Mouse (Mus musculus) hindbrain, embryonic 14.5 days (tissue): ENCODE measurements around the gene Eme1. TPM values are rescaled to one million over a fixed set of nuclear protein-coding genes. Genes with fewer than 3 reads are reported as not detected.

ENCODE experiments used
- ATAC-seq: fragments of 200-750 bp; cut with Nextera tagmentation; 2 replicates; pipeline ENCODE4 v1.8.0; 2017; ENCODE audit warnings: moderate number of reproducible peaks, mild to moderate bottlenecking, moderate TSS enrichment, moderate library complexity; ENCODE audit not compliant: low FRiP score
- DNase-seq: peaks from one replicate; pipeline ENCODE4 v3.0.0-alpha.2; 2015; ENCODE audit warnings: low spot score
- H3K27ac ChIP-seq: fragments of 300-500 bp; sonication (generic); 2 replicates; pipeline ENCODE4 v1.5.1; 2014; ENCODE audit warnings: mild to moderate bottlenecking, moderate library complexity
- H3K27me3 ChIP-seq: fragments of 300-500 bp; sonication (generic); 2 replicates; pipeline ENCODE4 v1.6.1; 2014; ENCODE audit warnings: mild to moderate bottlenecking, low read length, mixed read lengths; ENCODE audit not compliant: control insufficient read depth, insufficient read depth
- H3K36me3 ChIP-seq: fragments of 300-500 bp; sonication (generic); replicated peaks from 2 replicates; pipeline ENCODE4 v1.6.1; 2014; ENCODE audit not compliant: control insufficient read depth, insufficient read depth
- H3K4me1 ChIP-seq: fragments of 300-500 bp; sonication (generic); replicated peaks from 2 replicates; pipeline ENCODE4 v1.6.1; 2014; ENCODE audit warnings: antibody characterized with exemption, low read length, mixed read lengths; ENCODE audit not compliant: control insufficient read depth, insufficient read depth
- H3K4me2 ChIP-seq: fragments of 300-500 bp; sonication (generic); replicated peaks from 2 replicates; pipeline ENCODE4 v1.6.1; 2014; ENCODE audit warnings: mild to moderate bottlenecking, moderate library complexity
- H3K4me3 ChIP-seq: fragments of 300-500 bp; sonication (generic); replicated peaks from 2 replicates; pipeline ENCODE4 v1.5.1; 2014; ENCODE audit warnings: mild to moderate bottlenecking, low read length
- H3K9ac ChIP-seq: fragments of 300-500 bp; sonication (generic); 2 replicates; pipeline ENCODE4 v1.6.1; 2014
- H3K9me3 ChIP-seq: fragments of 300-500 bp; sonication (generic); 2 replicates; pipeline ENCODE4 v1.6.1; 2016; ENCODE audit warnings: low read length; ENCODE audit not compliant: control insufficient read depth
- whole genome bisulfite sequencing: fragments of 180-500 bp; shearing (Covaris S2); extraction: QIAGEN DNeasy Blood & Tissue Kit; methylation state at CpG from one replicate; pipeline ENCODE4 v1.1.7; 2014; 5-methylcytosine and 5-hydroxymethylcytosine counted together
- polyA plus RNA-seq: library from polyadenylated mRNA; unstranded; fragments of >200 nt; fragmentation: Nextera tagmentation; extraction: Ambion mirVana; gene quantifications from 2 replicates; pipeline ENCODE4 v1.2.1, GENCODE M21; 2014

Gene Eme1
- polyA plus RNA-seq, 1 experiment from 2014 or later, result 3.1 TPM

DNA sequence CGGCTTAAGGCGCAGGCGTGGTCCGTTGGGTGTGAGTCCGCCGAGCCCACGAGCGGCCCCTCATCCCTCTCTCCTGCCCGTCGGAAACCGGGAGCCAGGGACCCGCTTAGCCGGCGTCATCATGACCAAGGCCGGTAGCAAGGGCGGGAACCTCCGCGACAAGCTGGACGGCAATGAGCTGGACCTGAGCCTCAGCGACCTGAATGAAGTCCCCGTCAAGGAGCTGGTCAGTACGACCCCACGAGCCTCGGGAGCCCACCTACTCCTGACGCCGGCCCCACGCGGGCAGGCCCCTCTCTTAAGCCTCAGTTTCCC, 23.9 kb downstream of the Eme1 start:
- H3K4me1 ChIP-seq, result peaks cover 13% of the 10 kb centered on the region
- ATAC-seq (peak; percentile 43; the same call in 1 of the 2 replicates), DNase-seq (no peak)
- no peaks in the 10 kb centered on the region for H3K27me3 ChIP-seq
- H3K9me3 ChIP-seq, result no peaks in the 10 kb centered on the region
- peak overlapping the region; percentile 87 for H3K4me3 ChIP-seq
- peak overlapping the region; percentile 75 for H3K27ac ChIP-seq
- peak overlapping the region; percentile 88 for H3K9ac ChIP-seq
- WGBS, result under 1% methylated on average over 28 of the region's 28 CpGs
- H3K4me2 ChIP-seq, result peak overlapping the region; percentile 93
- peaks cover 32% of the 10 kb centered on the region for H3K36me3 ChIP-seq

DNA sequence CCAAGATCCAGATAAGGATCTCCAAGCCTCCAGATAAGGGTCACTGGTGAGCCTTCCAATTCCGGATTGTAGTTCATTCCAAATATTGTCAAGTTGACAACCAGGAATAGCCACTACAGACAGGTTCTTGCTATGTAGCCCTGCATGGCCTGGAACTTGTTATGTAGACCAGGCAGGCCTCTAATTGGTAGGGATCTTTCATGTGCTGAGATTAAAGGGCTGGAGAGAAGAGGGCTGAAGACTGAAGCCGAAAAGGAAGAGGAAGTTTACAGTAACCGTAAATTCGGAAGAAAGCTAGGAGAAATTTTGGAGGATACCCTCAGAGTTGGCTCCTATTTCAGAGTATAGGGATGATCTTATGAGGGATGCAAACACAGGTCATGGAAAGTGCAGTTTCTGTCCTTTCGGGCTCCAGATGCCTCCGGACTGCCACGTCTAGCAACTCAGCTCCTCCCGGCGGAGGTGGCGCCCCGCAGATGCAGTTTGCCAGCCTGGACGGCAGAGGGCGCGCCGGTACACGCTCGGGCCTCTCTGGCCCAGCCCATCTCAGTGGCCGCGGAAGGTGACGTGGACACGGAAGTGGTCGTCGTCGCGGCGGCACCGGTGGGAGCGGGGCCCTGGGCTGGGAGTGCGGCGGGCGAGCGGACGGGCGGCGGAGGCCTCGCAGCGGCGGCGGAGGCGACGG, 24.4 kb downstream of the Eme1 start, which contains the start of gene Lrrc59:
Gene Lrrc59, plus strand, starts transcription at position 569 of the 685 bp plus-strand sequence.
- peaks cover 27% of the 10 kb centered on the region for H3K36me3 ChIP-seq
- ATAC-seq (peak; percentile 93), DNase-seq (peak; percentile 94)
- H3K27me3 ChIP-seq, result no peaks in the 10 kb centered on the region
- peak within 1 kb of the TSS; percentile 88 for H3K9ac ChIP-seq
- H3K4me3 ChIP-seq, result peak within 1 kb of the TSS; percentile 87
- peak within 1 kb of the TSS; percentile 75 for H3K27ac ChIP-seq
- H3K4me2 ChIP-seq, result peak within 1 kb of the TSS; percentile 93
- no peaks in the 10 kb centered on the region for H3K9me3 ChIP-seq
- 6% methylated on average over 41 of the region's 41 CpGs for WGBS
- H3K4me1 ChIP-seq, result peaks cover 13% of the 10 kb centered on the region

DNA sequence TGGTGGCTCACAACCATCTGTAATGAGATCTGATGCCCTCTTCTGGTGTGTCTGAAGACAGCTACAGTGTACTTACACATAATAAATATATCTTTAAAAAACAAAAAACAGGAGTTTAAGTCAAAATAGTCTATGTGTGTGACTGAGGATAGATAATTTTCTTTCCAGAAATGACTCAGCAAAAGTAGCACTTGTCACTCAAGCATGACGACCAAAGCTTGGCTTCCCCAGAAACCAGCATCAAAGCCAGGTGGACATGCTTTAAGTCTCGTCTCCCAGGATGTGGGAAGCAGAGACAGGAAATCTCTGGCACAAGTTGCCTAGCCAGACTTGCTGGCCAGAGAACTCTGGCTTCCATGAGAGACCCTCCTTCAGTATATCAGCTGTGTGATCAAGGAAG, 31.6 kb downstream of the Eme1 start:
- DNase-seq (no peak), ATAC-seq (no peak)
- Histone ChIP-seq H3K27ac (no peak overlapping the region), H3K4me3 (no peak overlapping the region), H3K9ac (no peak overlapping the region), H3K4me2 (no peak overlapping the region), H3K4me1 (no peaks in the 10 kb centered on the region), H3K27me3 (no peaks in the 10 kb centered on the region), H3K9me3 (no peaks in the 10 kb centered on the region), H3K36me3 (no peaks in the 10 kb centered on the region)
- 77% methylated on average over 2 of the region's 2 CpGs for WGBS

DNA sequence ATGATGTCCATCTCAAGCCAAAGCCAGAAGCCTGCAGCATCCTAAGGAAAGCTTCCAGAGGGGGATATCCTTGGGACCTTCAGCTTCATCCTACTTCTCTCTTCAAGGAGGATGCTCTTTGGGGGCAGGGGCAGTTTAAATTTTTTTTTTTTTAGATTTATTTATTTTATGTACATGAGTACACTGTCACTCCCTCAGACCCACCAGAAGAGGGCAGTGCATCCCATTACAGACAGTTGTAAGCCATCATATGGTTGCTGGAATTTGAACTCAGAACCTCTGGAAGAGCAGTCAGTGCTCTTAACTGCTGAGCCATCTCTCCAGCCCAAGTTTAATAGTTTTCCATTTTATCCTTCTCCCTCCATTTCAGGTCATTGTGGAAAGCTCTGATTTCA, 32.3 kb downstream of the Eme1 start:
- Histone ChIP-seq H3K4me1 (no peaks in the 10 kb centered on the region), H3K27me3 (no peaks in the 10 kb centered on the region), H3K9ac (no peak overlapping the region), H3K27ac (no peak overlapping the region), H3K36me3 (no peaks in the 10 kb centered on the region), H3K9me3 (no peaks in the 10 kb centered on the region), H3K4me3 (no peak overlapping the region), H3K4me2 (no peak overlapping the region)
- ATAC-seq (no peak), DNase-seq (no peak)

DNA sequence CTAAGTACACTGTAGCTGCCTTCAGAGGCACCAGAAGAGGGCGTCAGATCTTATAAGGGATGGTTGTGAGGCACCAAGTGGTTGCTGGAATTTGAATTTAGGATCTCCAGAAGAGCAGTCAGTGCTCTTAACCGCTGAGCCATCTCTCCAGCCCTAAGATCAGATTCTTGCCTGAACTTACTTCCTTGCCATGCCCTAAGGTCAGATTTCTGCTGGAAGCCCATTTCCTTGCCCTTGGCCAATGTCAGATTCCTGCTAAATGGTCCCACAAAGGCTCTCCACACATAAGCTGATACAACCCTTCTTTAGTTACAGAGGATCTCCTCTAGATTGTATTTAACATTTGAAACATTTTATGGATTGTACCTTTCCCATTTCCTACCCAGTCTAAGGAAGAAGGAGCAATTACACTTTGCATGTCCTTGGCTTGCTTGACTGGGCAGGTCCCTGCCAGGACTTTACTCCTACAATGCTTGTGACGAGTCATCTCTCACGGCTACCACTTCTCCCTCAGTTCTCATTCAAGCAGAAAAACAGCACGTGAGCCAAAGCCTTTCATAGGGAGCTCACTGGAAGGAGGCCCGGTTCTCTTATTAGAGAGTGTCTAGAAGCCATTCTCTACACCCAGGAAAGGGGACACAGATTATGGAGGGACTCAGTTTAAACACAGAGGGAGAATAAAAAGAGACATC, 32.9 kb downstream of the Eme1 start:
- no peak overlapping the region for H3K9ac ChIP-seq
- no peaks in the 10 kb centered on the region for H3K9me3 ChIP-seq
- H3K4me2 ChIP-seq, result no peak overlapping the region
- H3K36me3 ChIP-seq, result no peaks in the 10 kb centered on the region
- H3K27ac ChIP-seq, result no peak overlapping the region
- no peaks in the 10 kb centered on the region for H3K4me1 ChIP-seq
- ATAC-seq, result no peak
- no peak for DNase-seq
- WGBS, result 51% methylated on average over 6 of the region's 6 CpGs
- no peak overlapping the region for H3K4me3 ChIP-seq
- H3K27me3 ChIP-seq, result no peaks in the 10 kb centered on the region

DNA sequence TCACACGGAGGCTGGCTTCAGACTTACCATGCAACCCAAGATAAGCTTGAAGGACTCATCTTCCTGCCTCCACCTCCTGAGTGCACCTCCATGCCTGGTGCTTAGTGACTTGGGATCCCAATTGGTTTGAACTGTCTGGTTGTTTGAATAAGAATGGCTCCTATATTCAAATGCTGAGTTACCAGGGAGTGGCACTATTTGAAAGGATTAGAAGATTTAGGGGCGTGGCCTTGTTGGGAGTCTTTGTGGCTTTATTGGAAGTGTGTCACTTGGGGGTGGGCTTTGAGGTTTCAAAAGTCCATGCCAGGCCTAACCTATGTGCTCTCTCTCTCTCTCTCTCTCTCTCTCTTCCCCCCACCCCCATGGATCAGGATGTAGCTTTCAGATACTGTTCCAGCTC, 36.1 kb downstream of the Eme1 start:
- ATAC-seq (no peak), DNase-seq (no peak)
- no peak overlapping the region for H3K4me2 ChIP-seq
- no peaks in the 10 kb centered on the region for H3K36me3 ChIP-seq
- H3K27me3 ChIP-seq, result no peaks in the 10 kb centered on the region
- no peak overlapping the region for H3K4me3 ChIP-seq
- H3K9me3 ChIP-seq, result no peaks in the 10 kb centered on the region
- no peak overlapping the region for H3K9ac ChIP-seq
- H3K27ac ChIP-seq, result no peak overlapping the region
- no peaks in the 10 kb centered on the region for H3K4me1 ChIP-seq
- WGBS, result 97% methylated on average over 2 of the region's 2 CpGs

DNA sequence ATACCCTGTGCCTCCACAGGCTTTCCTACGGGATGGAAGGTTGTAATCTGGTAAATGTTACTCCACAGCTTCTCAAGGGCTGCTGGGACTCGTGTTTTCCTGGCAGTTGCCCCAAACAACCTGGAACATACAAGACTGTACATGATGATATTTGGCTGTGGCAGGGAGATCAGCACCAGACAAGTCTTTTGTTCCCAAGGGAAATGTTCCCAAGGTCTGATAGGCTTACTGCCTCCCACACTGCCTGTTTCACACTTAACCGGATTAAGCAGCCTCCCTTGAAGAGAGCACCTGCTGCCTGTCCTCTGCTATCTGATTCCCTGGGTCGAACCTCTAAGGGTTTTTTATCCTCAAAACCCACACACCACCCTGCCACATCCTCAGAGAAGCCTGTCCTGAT, 38.3 kb downstream of the Eme1 start:
- Histone ChIP-seq H3K4me1 (no peaks in the 10 kb centered on the region), H3K9ac (no peak overlapping the region), H3K4me2 (no peak overlapping the region), H3K27me3 (no peaks in the 10 kb centered on the region), H3K36me3 (no peaks in the 10 kb centered on the region), H3K4me3 (no peak overlapping the region), H3K27ac (no peak overlapping the region), H3K9me3 (no peaks in the 10 kb centered on the region)
- 35% methylated on average over 4 of the region's 4 CpGs for WGBS
- DNase-seq (no peak), ATAC-seq (no peak)

DNA sequence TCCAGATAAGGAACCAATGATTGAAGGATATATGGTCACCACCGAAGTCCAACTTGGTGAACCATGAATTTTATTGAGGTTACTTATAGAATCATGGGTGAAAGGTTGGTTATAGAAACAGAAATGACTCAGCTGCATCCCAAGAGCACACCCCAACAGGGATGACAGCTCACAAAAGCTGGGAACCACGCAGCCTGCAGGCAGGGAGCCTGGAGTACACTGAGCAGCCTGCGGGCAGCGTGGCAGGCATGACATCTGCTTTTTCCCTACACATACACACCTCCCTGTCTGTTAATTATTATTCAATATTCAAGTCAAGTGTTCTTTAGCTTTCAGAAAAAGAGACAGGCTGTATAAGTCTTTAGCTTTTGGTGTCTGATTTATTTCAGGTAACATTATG, 39.2 kb downstream of the Eme1 start:
- no peak for DNase-seq
- H3K4me1 ChIP-seq, result no peaks in the 10 kb centered on the region
- no peak overlapping the region for H3K4me2 ChIP-seq
- no peaks in the 10 kb centered on the region for H3K9me3 ChIP-seq
- H3K4me3 ChIP-seq, result no peak overlapping the region
- no peak for ATAC-seq
- H3K27ac ChIP-seq, result no peak overlapping the region
- H3K9ac ChIP-seq, result no peak overlapping the region
- H3K36me3 ChIP-seq, result no peaks in the 10 kb centered on the region
- WGBS, result 69% methylated on average over 4 of the region's 4 CpGs
- H3K27me3 ChIP-seq, result no peaks in the 10 kb centered on the region

DNA sequence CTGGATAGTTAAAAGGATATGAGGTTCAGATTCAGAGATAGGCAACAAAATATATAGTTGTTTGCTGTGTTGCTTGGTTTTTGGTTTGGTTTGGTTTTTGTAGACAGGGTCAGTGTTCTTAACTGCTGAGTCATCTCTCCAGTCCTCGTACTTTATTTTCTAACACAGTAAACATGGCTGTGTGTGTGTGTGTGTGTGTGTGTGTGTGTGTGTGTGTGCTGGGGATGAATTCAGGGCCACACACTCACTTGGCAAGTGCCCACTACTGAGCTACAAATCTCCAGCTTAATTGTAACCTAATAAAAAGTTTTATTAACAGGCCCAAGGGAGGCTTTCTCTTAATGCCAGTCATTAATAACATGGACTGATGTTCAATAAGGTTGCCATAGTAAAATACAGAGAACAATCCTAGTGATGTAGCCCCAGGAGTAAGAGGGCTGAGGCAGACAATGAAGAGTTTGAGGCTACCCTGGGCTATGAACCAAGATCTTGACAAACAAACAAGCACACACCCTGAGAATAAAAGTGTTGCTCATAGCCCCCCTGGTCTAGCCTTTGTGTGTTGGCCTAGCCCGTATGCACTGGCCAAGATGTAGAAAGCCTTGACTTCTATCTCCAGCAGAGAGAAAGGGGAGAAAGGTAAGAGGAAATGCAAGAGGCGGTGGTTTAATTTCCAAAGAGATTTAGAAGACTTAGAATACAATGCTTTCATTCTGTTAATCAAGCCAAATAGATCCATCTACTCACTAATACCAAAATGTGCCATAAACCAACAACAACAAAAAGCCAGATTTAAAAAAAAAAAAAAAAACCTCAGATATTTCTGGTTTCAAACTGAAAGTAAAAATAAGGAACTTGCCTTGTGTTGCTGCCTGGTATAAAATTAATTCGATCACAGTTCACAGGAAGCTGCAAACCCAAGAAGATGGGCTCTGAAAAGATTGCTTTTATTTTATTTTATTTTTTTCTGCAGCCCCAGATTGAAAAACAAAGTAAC, 42.7 kb downstream of the Eme1 start:
- 69% methylated on average over 4 of the region's 4 CpGs for WGBS
- Histone ChIP-seq H3K4me1 (no peaks in the 10 kb centered on the region), H3K27ac (no peak overlapping the region), H3K9me3 (no peaks in the 10 kb centered on the region), H3K36me3 (no peaks in the 10 kb centered on the region), H3K4me3 (no peak overlapping the region), H3K9ac (no peak overlapping the region), H3K4me2 (no peak overlapping the region), H3K27me3 (no peaks in the 10 kb centered on the region)
- peak; percentile 64; the same call in 1 of the 2 replicates for ATAC-seq
- DNase-seq, result peak; percentile 25
